Mouse (Mus musculus) cortical plate, adult 2 months (tissue): ENCODE data around the gene Medag.

Source experiments
- CTCF ChIP-seq: fragments of 200-500 bp; IDR thresholded peaks from 2 replicates; pipeline ENCODE4 v1.5.1; 2011; ENCODE audit warnings: mild to moderate bottlenecking, control low read depth, low read length; ENCODE audit not compliant: insufficient read depth; ENCODE audit errors: extremely low read depth
- POLR2A ChIP-seq: fragments of 200-500 bp; IDR thresholded peaks from 2 replicates; pipeline ENCODE4 v1.6.1; 2011; ENCODE audit warnings: mild to moderate bottlenecking, low read length, control low read depth; ENCODE audit not compliant: insufficient read depth; ENCODE audit errors: extremely low read depth

GRCm38 (mm10) chr5:149429541-149429940, 18.0 kb downstream of the Medag start:
- TF ChIP-seq CTCF (no peak), POLR2A (no peak)
